Mouse (Mus musculus) gastrocnemius, adult 2 months (tissue): ENCODE measurements around the gene Olfr401. TPM values are rescaled to one million over a fixed set of nuclear protein-coding genes. Genes with fewer than 3 reads are reported as not detected.
"Not testable (repeated sequence)": the region's sequence is repeated elsewhere in the genome, so short reads cannot be mapped to it uniquely, and the experiment has no call there.

Experiments used
- DNase-seq: peaks from one replicate; pipeline ENCODE4 v3.0.0; 2022
- H3K27ac ChIP-seq: fragments of 200-600 bp; 2 replicates; pipeline ENCODE4 v1.8.1; 2022; ENCODE audit warnings: mild to moderate bottlenecking
- H3K4me3 ChIP-seq: fragments of 200-600 bp; 2 replicates; pipeline ENCODE4 v1.8.1; 2022; ENCODE audit warnings: mild to moderate bottlenecking, moderate library complexity
- CTCF ChIP-seq: fragments of 200-600 bp; IDR thresholded peaks from 2 replicates; pipeline ENCODE4 v1.8.1; 2022; ENCODE audit warnings: antibody characterized with exemption, mild to moderate bottlenecking, moderate library complexity
- intact Hi-C: fragments of 180-260 bp; cut with DNase I; formaldehyde crosslinking; loops from one replicate; pipeline ENCODE4 v1.15.1; 2025
- long read RNA-seq, 2 experiments: library from polyadenylated mRNA; stranded (forward); transcript quantifications; one replicate each; pipeline ENCODE4 v2.0.0; 2021
- total RNA-seq, 2 experiments: library from RNA; stranded (reverse); gene quantifications; 2 replicates each; pipeline ENCODE4 v1.2.3; 2021

Olfr401 gene
- not detected for total RNA-seq
- long read RNA-seq, experiment 1, result 0 reads
- long read RNA-seq, experiment 2, result 0 reads

DNA sequence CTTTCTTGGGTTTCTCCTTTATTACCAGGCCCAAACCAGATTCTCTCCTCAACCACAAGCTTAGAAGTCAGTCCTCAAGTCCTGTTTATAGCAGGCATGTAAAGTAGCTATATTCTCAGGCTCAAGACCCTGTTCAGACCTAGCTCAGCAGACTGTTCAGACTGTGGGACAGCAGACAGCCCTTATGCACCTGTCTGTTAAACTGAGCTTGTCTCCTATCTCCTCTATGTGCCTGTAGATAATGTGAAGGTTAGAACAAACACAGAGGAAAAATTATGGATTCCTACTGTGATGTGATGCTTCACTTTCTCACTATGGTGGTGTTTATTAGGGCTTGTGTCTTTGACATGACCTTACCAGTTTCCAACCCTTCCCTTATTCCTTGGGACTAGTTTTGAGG is at the start of gene Olfr401:
Olfr401 (plus strand) TSS at position 301 of the 400 bp plus-strand sequence.
- TF ChIP-seq CTCF, result no peak
- DNase-seq, result no peak
- no peak within 1 kb of the TSS for H3K4me3 ChIP-seq
- no peak within 1 kb of the TSS for H3K27ac ChIP-seq
- intact Hi-C loops, result no loop called here

DNA sequence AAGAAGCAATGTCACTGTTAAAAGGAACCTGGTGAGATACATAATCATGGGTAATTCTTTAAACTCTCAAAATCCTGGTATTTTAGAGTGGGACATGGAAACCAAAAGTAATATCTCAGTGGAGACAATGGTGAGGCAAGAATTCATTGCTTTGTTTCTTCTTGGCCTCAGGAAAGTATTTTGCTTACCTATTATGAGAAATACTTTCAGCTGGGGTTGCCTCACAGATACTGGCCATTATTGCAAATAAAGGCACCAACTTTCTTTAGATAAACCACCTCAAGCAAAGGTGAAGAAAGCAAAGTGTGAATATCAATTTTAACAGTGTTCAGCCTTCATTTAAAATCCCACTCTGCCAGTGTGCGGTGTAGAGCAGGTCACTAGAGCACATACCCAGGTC is 43.9 kb upstream of the Olfr401 start, which contains the start of gene Zfp616:
Zfp616 (plus strand) TSS at position 301 of the 400 bp plus-strand sequence.
- intact Hi-C loops, result no loop called here
- Histone ChIP-seq H3K4me3 (no peak within 1 kb of the TSS), H3K27ac (no peak within 1 kb of the TSS)
- TF ChIP-seq CTCF, result no peak
- DNase-seq, result no peak

DNA sequence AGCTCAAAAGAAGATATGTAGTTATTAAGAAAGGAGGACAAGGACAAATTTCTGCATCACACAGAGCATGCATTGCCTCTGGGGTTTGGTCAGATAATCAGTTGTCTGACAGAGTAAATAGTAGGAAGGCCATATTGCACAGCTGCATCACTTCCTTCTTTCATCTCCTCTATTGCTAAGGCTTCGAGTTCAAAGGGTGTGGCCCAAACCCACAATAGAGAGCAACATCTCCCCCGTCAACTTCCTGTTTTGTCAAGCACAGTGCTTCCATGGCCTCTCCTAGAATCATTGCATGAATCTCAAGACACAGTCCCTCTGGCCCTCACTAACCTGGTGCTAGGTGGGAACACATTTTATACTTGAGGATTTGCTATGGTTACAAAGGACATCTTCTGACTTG is 12.8 kb upstream of the Olfr401 start:
- no peak for DNase-seq
- Histone ChIP-seq H3K27ac (no peak overlapping the region), H3K4me3 (no peak overlapping the region)
- no peak for TF ChIP-seq CTCF
- intact Hi-C loops, result no loop called here

DNA sequence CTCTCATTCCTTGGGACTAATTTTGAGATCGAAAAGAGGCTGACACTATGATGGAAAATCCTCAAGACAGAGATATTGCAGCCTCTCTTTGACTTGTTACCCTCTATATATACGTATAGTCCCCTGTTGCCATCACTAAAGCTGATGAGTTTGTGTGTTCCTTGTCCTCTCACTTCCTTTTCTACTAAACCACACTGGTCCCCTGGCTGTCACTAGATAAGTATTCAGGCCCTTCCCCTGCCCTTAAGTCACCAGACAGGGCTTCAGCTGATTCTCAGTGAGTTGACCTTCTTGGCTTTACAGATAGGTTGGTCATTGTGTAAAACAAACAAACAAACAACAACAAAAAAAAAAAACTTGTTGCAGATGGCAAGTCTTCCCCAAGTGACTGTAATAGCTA is 12.0 kb upstream of the Olfr401 start:
- intact Hi-C loops, result no loop called here
- H3K4me3 ChIP-seq, result no peak overlapping the region
- TF ChIP-seq CTCF, result no peak
- H3K27ac ChIP-seq, result no peak overlapping the region
- no peak for DNase-seq

DNA sequence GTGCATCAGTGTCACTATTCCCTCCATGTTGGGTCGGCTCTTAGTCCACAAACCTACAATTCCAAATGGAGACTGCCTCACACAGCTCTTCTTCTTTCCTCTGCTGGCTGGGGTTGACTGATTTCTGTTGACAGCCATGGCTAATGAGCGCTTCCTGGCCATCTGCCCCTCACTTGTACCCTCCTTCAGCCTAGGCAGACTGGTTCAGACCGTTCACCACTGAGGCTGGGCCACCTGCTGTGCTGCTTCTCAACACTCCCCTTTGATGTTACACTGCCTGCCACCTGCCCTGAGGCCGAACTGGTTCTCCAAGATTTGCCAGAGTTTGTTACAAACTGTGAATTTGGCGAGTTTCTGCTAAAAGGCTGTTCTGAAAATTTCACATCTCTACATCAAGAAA is 8.4 kb upstream of the Olfr401 start:
- intact Hi-C loops, result no loop called here

DNA sequence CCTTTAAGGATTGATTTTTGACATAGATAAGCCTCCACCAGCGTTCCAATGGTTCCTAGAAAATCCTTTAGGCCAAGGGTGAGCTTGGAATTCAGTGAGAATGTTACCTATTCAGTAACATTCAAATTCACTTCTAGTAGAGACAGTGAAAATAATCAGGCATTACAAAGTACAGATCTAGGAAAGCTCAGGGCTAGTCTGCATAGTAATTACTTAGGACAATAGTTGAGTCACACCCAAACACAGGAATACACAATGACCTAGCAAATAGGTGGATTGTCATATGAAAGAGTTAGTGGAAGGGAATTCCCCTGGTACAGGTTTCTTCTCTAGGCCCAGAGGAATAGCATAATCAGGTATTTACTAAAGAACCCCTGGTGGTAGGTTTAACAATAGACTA is 26.5 kb downstream of the Olfr401 start:
- DNase-seq, intact Hi-C loops, H3K27ac ChIP-seq, H3K4me3 ChIP-seq: not testable (repeated sequence)

More for the DNA sequence above, 8.4 kb upstream of the Olfr401 start:
- no peak overlapping the region for H3K4me3 ChIP-seq
- no peak overlapping the region for H3K27ac ChIP-seq
- TF ChIP-seq CTCF, result no peak
- no peak for DNase-seq

DNA sequence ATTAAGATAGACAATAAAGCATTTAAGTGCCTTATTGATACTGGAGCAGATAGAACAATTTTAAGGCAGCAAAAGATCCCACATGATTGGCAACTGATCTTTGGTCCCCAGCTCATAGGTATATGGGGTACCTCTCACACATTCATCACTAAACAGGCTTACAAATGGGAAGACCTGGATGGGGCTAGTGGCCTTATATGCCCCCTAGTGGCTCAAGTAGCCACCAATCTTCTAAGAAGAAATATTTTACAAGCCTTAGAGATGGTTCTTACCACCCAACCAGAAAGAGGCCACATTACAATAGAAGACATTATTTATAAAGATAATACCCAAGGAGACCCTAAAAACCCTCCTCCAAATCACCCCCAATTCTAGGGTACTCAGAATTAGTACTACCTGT is 32.4 kb downstream of the Olfr401 start:
- no peak for TF ChIP-seq CTCF
- DNase-seq, result no peak
- no peak overlapping the region for H3K27ac ChIP-seq
- H3K4me3 ChIP-seq, result no peak overlapping the region
- intact Hi-C loops, result no loop called here

DNA sequence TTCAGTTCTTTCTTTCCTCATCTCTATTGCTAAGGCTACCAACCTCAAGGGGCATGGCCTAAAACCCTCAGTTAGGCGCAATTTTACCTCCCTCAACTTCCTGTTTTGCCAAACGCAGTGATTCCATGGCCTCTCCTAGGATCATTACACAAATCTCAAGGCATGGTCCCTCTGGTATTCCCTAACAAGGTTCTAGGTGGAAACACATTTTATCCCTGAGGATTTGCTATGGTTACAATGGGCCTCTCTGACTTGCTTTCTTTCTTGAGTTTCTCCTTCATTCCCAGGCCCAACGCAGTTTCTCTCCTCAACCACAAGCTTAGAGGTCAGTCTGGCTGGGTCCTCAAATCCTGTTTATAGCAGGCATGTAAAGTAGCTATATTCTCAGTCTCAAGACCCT is 39.7 kb downstream of the Olfr401 start, which contains the start of gene Olfr402:
Olfr402 (plus strand) TSS at position 301 of the 400 bp plus-strand sequence.
- intact Hi-C loops, result no loop called here
- TF ChIP-seq CTCF, result no peak
- no peak within 1 kb of the TSS for H3K27ac ChIP-seq
- no peak within 1 kb of the TSS for H3K4me3 ChIP-seq
- DNase-seq, result no peak

DNA sequence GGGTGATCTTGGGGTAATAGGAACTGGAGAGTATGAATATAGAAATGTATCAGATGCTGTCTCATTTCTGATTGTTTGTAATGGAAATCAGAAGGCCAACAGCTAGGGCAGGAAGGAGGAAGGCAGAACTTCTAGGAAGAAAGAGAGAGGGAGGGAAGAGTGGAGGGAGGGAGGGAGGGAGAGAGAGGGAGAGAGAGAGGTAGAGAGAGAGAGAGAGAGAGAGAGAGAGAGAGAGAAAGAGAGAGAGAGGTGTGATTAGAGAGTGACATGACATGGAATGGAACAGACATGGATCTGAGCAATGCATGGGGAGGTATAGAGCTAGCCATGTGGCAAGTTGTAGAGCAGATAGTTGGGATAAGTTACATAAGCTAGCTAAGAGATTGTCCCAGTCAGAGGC is 55.3 kb downstream of the Olfr401 start:
- H3K4me3 ChIP-seq, result no peak overlapping the region
- no peak for TF ChIP-seq CTCF
- intact Hi-C loops, result no loop called here
- no peak for DNase-seq
- no peak overlapping the region for H3K27ac ChIP-seq

Other genes starting within 250 kb of the Olfr401 start
- not detected for gene Olfr394, start 222.9 kb upstream of the Olfr401 start, total RNA-seq
- not detected for gene Olfr395, start 204.4 kb upstream of the Olfr401 start, total RNA-seq
- gene Olfr23, start 177.0 kb upstream of the Olfr401 start, total RNA-seq, result not detected
- not detected for gene Olfr397, start 152.9 kb upstream of the Olfr401 start, total RNA-seq
- gene Olfr398, start 123.3 kb upstream of the Olfr401 start, total RNA-seq, result not detected
- not detected for gene Olfr139, start 57.2 kb upstream of the Olfr401 start, total RNA-seq
- not detected for gene Olfr399, start 57.1 kb upstream of the Olfr401 start, total RNA-seq
- gene Zfp616, start 43.8 kb upstream of the Olfr401 start, total RNA-seq, result not detected
- gene Olfr402, start 39.8 kb downstream of the Olfr401 start, total RNA-seq, result not detected
- gene Olfr403, start 72.5 kb downstream of the Olfr401 start, total RNA-seq, result not detected
- gene Olfr43, start 97.7 kb downstream of the Olfr401 start, total RNA-seq, result not detected
- not detected for gene Olfr406, start 146.1 kb downstream of the Olfr401 start, total RNA-seq
- not detected for gene Olfr59, start 170.0 kb downstream of the Olfr401 start, total RNA-seq
- not detected for gene Olfr410, start 224.3 kb downstream of the Olfr401 start, total RNA-seq
- gene Olfr411, start 238.9 kb downstream of the Olfr401 start, total RNA-seq, result not detected
- gene Olfr412, start 248.4 kb downstream of the Olfr401 start, total RNA-seq, result not detected